Mouse (Mus musculus): ENCODE results near the gene Psmd7. TPM values are rescaled to one million over a fixed set of nuclear protein-coding genes. Genes with fewer than 3 reads are reported as not detected.

The Psmd7 gene
- polyA plus RNA-seq, 1 experiment from 2014 or later: 236 TPM

DNA sequence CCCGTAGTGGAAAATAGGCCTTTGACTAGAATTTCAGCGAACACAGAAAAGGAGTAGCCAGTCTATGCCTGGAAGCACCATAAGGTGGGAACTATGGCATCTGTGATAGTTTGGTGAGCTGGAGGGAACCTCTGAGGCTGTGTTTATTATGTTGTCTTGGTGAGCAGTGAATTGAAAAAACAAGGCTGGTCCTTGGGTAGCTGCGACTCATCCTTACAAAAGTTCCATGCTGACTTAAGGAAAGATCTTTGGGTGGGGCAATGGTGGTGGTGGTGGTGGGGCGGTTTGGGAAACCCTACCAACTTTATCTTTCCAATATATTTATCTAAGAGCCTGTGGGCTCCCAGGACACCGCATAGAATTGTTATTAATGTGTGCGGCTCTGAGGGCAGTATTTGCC is 25.1 kb upstream of the Psmd7 start:
- H3K9ac ChIP-seq (replicated peaks; ENCODE audit: low read depth, low read length): no peak overlapping the region
- peaks cover under 1% of the 10 kb centered on the region; the same call in 1 of the 2 replicates for H3K4me1 ChIP-seq (ENCODE audit: control insufficient read depth, insufficient read depth, low read length)
- no peak overlapping the region for H3K4me3 ChIP-seq (ENCODE audit: low read depth, low read length)
- no peaks in the 10 kb centered on the region for H3K27me3 ChIP-seq (ENCODE audit: control insufficient read depth, insufficient read depth, low read length)
- H3K36me3 ChIP-seq (ENCODE audit: control insufficient read depth, insufficient read depth, low read length): no peaks in the 10 kb centered on the region
- WGBS: 95% methylated on average over 6 of the region's 6 CpGs
- H3K9me3 ChIP-seq (ENCODE audit: control insufficient read depth, low read length): no peaks in the 10 kb centered on the region
- H3K4me2 ChIP-seq (ENCODE audit: low read depth, low read length): no peak overlapping the region
- ATAC-seq (ENCODE audit: low read depth): no peak
- no peak overlapping the region for H3K27ac ChIP-seq (ENCODE audit: low read depth, low read length)

DNA sequence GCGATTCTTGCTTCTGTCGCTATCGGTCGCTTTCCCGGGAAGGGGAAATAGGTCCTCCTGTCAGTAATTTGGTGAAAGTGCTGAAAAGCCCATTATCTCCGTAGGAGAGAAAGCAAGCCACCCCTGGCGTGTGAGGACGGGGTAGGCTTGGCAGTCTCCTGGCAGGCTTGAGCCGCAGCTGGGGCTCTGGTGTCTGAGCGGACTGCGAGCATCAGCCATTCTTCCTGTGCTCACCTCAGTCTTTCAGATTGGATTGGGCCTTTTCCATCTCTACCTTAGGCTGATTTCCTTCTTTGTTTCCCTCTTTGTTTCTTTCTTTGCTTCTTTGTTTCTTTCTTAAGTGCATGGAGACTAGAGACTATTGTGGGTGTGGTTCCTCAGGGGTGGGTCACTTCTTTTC is 22.6 kb upstream of the Psmd7 start:
- Histone ChIP-seq H3K36me3 (ENCODE audit: control insufficient read depth, insufficient read depth, low read length) (no peaks in the 10 kb centered on the region), H3K4me3 (ENCODE audit: low read depth, low read length) (no peak overlapping the region), H3K27ac (ENCODE audit: low read depth, low read length) (no peak overlapping the region), H3K4me2 (ENCODE audit: low read depth, low read length) (peak overlapping the region; percentile 26; the same call in 1 of the 2 replicates), H3K4me1 (ENCODE audit: control insufficient read depth, insufficient read depth, low read length) (peaks cover 9% of the 10 kb centered on the region; the same call in 1 of the 2 replicates), H3K9me3 (ENCODE audit: control insufficient read depth, low read length) (no peaks in the 10 kb centered on the region), H3K27me3 (ENCODE audit: control insufficient read depth, insufficient read depth, low read length) (no peaks in the 10 kb centered on the region), H3K9ac (replicated peaks; ENCODE audit: low read depth, low read length) (no peak overlapping the region)
- WGBS: 19% methylated on average over 11 of the region's 11 CpGs
- no peak for ATAC-seq (ENCODE audit: low read depth)

GRCm38 (mm10) chr8:107608751-107609150 is 20.5 kb upstream of the Psmd7 start:
- no peak overlapping the region for H3K9ac ChIP-seq (replicated peaks; ENCODE audit: low read depth, low read length)
- H3K9me3 ChIP-seq (ENCODE audit: control insufficient read depth, low read length): no peaks in the 10 kb centered on the region
- no peak for ATAC-seq (ENCODE audit: low read depth)
- H3K27ac ChIP-seq (ENCODE audit: low read depth, low read length): peak overlapping the region; percentile 55; the same call in 1 of the 2 replicates
- WGBS: 5% methylated on average over 7 of the region's 7 CpGs
- H3K27me3 ChIP-seq (ENCODE audit: control insufficient read depth, insufficient read depth, low read length): no peaks in the 10 kb centered on the region
- H3K4me1 ChIP-seq (ENCODE audit: control insufficient read depth, insufficient read depth, low read length): peaks cover 9% of the 10 kb centered on the region; the same call in 1 of the 2 replicates
- H3K4me2 ChIP-seq (ENCODE audit: low read depth, low read length): peak overlapping the region; percentile 2; the same call in 1 of the 2 replicates
- H3K4me3 ChIP-seq (ENCODE audit: low read depth, low read length): no peak overlapping the region
- H3K36me3 ChIP-seq (ENCODE audit: control insufficient read depth, insufficient read depth, low read length): no peaks in the 10 kb centered on the region

DNA sequence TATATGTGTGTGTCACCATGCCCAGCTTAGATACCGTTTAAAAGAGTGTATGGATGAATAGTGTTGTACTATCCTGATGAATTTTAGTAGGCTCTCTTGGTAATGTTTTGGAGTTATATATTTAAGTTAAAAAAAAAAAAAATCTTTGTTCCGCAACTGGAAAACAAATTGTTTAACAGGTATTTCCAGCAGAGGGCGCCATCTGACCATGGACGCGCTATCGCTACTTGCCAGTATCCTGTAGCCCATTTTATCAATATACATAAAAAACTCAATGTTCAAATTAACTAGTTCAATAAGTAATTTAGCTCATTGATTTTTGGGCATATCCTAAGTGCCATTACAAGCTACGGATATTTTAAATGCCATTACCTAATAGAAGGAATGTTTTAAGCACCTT is 14.8 kb upstream of the Psmd7 start:
- Histone ChIP-seq H3K9me3 (ENCODE audit: control insufficient read depth, low read length) (no peaks in the 10 kb centered on the region), H3K4me1 (ENCODE audit: control insufficient read depth, insufficient read depth, low read length) (peaks cover 5% of the 10 kb centered on the region; the same call in 1 of the 2 replicates), H3K27me3 (ENCODE audit: control insufficient read depth, insufficient read depth, low read length) (no peaks in the 10 kb centered on the region), H3K9ac (replicated peaks; ENCODE audit: low read depth, low read length) (no peak overlapping the region), H3K4me2 (ENCODE audit: low read depth, low read length) (no peak overlapping the region), H3K36me3 (ENCODE audit: control insufficient read depth, insufficient read depth, low read length) (no peaks in the 10 kb centered on the region), H3K27ac (ENCODE audit: low read depth, low read length) (no peak overlapping the region), H3K4me3 (ENCODE audit: low read depth, low read length) (no peak overlapping the region)
- 5% methylated on average over 7 of the region's 7 CpGs for WGBS
- no peak for ATAC-seq (ENCODE audit: low read depth)

DNA sequence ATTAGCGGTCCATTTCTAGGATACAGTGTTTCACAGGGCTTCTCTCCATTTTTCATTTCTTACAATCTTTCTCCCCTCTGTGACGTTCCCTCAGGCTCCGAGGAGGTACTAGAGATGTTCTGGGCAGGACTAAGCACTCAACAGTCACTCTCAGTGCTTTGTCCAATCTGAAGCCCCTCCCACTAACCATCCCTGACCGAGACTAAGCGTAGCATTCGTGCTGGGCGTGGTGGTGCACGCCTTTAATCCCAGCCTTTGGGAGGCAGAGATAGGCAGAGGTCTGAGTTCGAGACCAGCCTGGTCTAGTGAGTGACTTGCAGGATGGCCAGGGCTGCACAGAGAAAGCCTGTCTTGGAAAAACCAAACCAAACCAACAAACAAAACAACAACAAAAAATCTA is 11.4 kb upstream of the Psmd7 start:
- 86% methylated on average over 9 of the region's 9 CpGs for WGBS
- Histone ChIP-seq H3K9ac (replicated peaks; ENCODE audit: low read depth, low read length) (no peak overlapping the region), H3K36me3 (ENCODE audit: control insufficient read depth, insufficient read depth, low read length) (no peaks in the 10 kb centered on the region), H3K4me2 (ENCODE audit: low read depth, low read length) (no peak overlapping the region), H3K4me3 (ENCODE audit: low read depth, low read length) (no peak overlapping the region), H3K9me3 (ENCODE audit: control insufficient read depth, low read length) (no peaks in the 10 kb centered on the region), H3K27ac (ENCODE audit: low read depth, low read length) (no peak overlapping the region), H3K27me3 (ENCODE audit: control insufficient read depth, insufficient read depth, low read length) (no peaks in the 10 kb centered on the region), H3K4me1 (ENCODE audit: control insufficient read depth, insufficient read depth, low read length) (no peaks in the 10 kb centered on the region)
- no peak for ATAC-seq (ENCODE audit: low read depth)

DNA sequence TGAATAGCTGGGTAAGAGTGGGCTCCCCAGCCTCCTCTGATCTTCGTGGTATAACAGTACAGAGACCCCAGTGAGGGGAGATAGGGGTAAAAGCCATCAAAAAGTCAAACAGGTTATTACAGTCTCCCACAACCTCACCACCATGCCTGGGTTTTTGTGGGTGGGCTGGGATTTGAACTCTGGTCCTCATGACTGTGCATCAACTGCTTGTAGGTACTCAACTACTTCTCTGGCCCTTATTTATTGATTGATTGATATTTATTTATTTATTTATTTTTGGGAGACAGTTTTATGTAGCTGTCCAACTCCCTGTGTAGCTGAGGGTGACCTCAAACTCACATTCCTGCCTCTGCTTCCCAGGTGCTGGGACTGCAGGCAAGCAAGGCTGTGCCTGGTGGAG is 9.5 kb upstream of the Psmd7 start:
- Histone ChIP-seq H3K27ac (ENCODE audit: low read depth, low read length) (no peak overlapping the region), H3K4me2 (ENCODE audit: low read depth, low read length) (no peak overlapping the region), H3K27me3 (ENCODE audit: control insufficient read depth, insufficient read depth, low read length) (no peaks in the 10 kb centered on the region), H3K4me1 (ENCODE audit: control insufficient read depth, insufficient read depth, low read length) (no peaks in the 10 kb centered on the region), H3K9me3 (ENCODE audit: control insufficient read depth, low read length) (no peaks in the 10 kb centered on the region), H3K36me3 (ENCODE audit: control insufficient read depth, insufficient read depth, low read length) (no peaks in the 10 kb centered on the region), H3K9ac (replicated peaks; ENCODE audit: low read depth, low read length) (no peak overlapping the region), H3K4me3 (ENCODE audit: low read depth, low read length) (no peak overlapping the region)
- whole genome bisulfite sequencing: 64% methylated on average over 1 of the region's 1 CpGs
- ATAC-seq (ENCODE audit: low read depth): no peak

- Histone ChIP-seq H3K9ac (replicated peaks; ENCODE audit: low read depth, low read length) (no peak overlapping the region), H3K27me3 (ENCODE audit: control insufficient read depth, insufficient read depth, low read length) (no peaks in the 10 kb centered on the region), H3K4me2 (ENCODE audit: low read depth, low read length) (no peak overlapping the region), H3K27ac (ENCODE audit: low read depth, low read length) (no peak overlapping the region), H3K4me3 (ENCODE audit: low read depth, low read length) (no peak overlapping the region), H3K4me1 (ENCODE audit: control insufficient read depth, insufficient read depth, low read length) (no peaks in the 10 kb centered on the region), H3K36me3 (ENCODE audit: control insufficient read depth, insufficient read depth, low read length) (no peaks in the 10 kb centered on the region), H3K9me3 (ENCODE audit: control insufficient read depth, low read length) (no peaks in the 10 kb centered on the region)
- 30% methylated on average over 6 of the region's 6 CpGs for WGBS
- ATAC-seq (ENCODE audit: low read depth): no peak
Observed at GRCm38 (mm10) chr8:107594817-107595216, 6.6 kb upstream of the Psmd7 start.

DNA sequence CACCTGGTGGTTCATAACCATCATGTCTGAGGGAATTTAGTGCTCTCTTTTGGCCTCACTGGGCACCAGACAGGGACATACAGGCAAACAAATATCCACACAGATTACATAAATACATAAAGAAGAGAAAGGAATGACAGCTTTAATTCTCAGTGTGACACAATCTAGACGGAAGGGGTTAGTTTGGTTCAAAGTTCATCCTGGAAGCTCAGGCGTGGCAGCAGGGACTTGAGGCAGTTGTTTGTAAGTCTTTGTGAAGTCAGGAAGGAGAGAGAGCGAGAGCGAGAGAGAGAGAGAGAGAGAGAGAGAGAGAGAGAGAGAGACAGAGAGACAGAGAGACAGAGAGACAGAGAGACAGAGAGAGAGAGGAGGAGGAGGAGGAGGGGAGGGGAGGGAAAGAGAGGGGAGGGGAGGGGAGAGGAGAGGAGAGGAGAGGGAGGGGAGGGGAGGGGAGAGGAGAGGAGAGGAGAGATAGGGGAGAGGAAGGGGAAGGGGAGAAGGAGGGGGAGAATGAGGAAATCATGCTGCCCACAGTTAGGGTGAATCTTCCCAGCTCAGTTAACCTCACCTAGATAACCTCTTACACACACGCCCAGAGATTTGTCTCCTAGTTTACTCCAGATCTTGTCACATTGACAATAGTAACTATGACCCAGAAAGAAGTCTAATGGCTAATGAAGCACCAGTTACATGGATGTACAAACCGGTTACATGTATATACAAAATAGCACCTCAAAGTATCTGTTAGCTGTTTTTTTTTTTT is 5.9 kb upstream of the Psmd7 start:
- no peak overlapping the region for H3K27ac ChIP-seq (ENCODE audit: low read depth, low read length)
- no peak for ATAC-seq (ENCODE audit: low read depth)
- no peaks in the 10 kb centered on the region for H3K27me3 ChIP-seq (ENCODE audit: control insufficient read depth, insufficient read depth, low read length)
- no peak overlapping the region for H3K4me2 ChIP-seq (ENCODE audit: low read depth, low read length)
- no peak overlapping the region for H3K9ac ChIP-seq (replicated peaks; ENCODE audit: low read depth, low read length)
- H3K9me3 ChIP-seq (ENCODE audit: control insufficient read depth, low read length): no peaks in the 10 kb centered on the region
- no peak overlapping the region for H3K4me3 ChIP-seq (ENCODE audit: low read depth, low read length)
- no peaks in the 10 kb centered on the region for H3K36me3 ChIP-seq (ENCODE audit: control insufficient read depth, insufficient read depth, low read length)
- no peaks in the 10 kb centered on the region for H3K4me1 ChIP-seq (ENCODE audit: control insufficient read depth, insufficient read depth, low read length)
- 75% methylated on average over 5 of the region's 6 CpGs for WGBS

GRCm38 (mm10) chr8:107587429-107587994 is 752 bp downstream of the Psmd7 start:
- no peaks in the 10 kb centered on the region for H3K27me3 ChIP-seq (ENCODE audit: control insufficient read depth, insufficient read depth, low read length)
- under 1% methylated on average over 17 of the region's 17 CpGs for WGBS
- 0 out of 2 replicates have a peak, but pooled peaks have one; percentile 23 for ATAC-seq (ENCODE audit: low read depth)
- H3K27ac ChIP-seq (ENCODE audit: low read depth, low read length): peak overlapping the region; percentile 88
- peak overlapping the region; percentile 76 for H3K4me2 ChIP-seq (ENCODE audit: low read depth, low read length)
- H3K9me3 ChIP-seq (ENCODE audit: control insufficient read depth, low read length): no peaks in the 10 kb centered on the region
- peaks cover 29% of the 10 kb centered on the region for H3K36me3 ChIP-seq (ENCODE audit: control insufficient read depth, insufficient read depth, low read length)
- H3K9ac ChIP-seq (replicated peaks; ENCODE audit: low read depth, low read length): peak overlapping the region; percentile 87
- H3K4me1 ChIP-seq (ENCODE audit: control insufficient read depth, insufficient read depth, low read length): no peaks in the 10 kb centered on the region
- H3K4me3 ChIP-seq (ENCODE audit: low read depth, low read length): peak overlapping the region; percentile 90
